Mouse (Mus musculus) left cerebral cortex, adult 18-20 months (tissue): ENCODE data around the gene Nfam1. TPM values are rescaled to one million over a fixed set of nuclear protein-coding genes. Genes with fewer than 3 reads are reported as not detected.

ENCODE experiments used
- DNase-seq, 2 experiments: peaks; one replicate each; pipeline ENCODE4 v3.0.0; 2021 to 2022; ENCODE audit warnings: low spot score in 2 of 2, mixed read lengths in 1 of 2
- microRNA-seq, 2 experiments: library from miRNA; unstranded; fragments of <30 nt; microRNA quantifications; one replicate each; pipeline ENCODE4 v1.2.0; 2021
- total RNA-seq, 2 experiments: library from RNA; stranded (reverse); gene quantifications; 2 replicates each; pipeline ENCODE4 v1.2.3; 2021

Gene Nfam1
- total RNA-seq, 2 experiments from 2014 or later, result 2.4 to 2.6 TPM

- peak; percentile 54 to 56 for DNase-seq
These were observed 70.0 kb downstream of the Nfam1 start for GRCm38 (mm10) chr15:82963090-82963489.

- DNase-seq, result no peak
These were observed 70.6 kb downstream of the Nfam1 start for GRCm38 (mm10) chr15:82962536-82962935.

- DNase-seq, result no peak
These were observed 72.1 kb downstream of the Nfam1 start for GRCm38 (mm10) chr15:82960786-82961561.

GRCm38 (mm10) chr15:82959151-82959550, 74.0 kb downstream of the Nfam1 start:
- DNase-seq, result no peak

GRCm38 (mm10) chr15:82958253-82958701, 74.8 kb downstream of the Nfam1 start:
- peak; percentile 43 to 70 for DNase-seq

GRCm38 (mm10) chr15:82956721-82957120, 76.4 kb downstream of the Nfam1 start:
- DNase-seq, result no peak

- no peak for DNase-seq
These were observed 76.8 kb downstream of the Nfam1 start for GRCm38 (mm10) chr15:82956310-82956709.

- no peak for DNase-seq
These were observed 77.8 kb downstream of the Nfam1 start for GRCm38 (mm10) chr15:82955286-82955685.

- DNase-seq, result no peak
These were observed 79.1 kb downstream of the Nfam1 start for GRCm38 (mm10) chr15:82954034-82954433.

GRCm38 (mm10) chr15:82953096-82953495, 80.0 kb downstream of the Nfam1 start:
- DNase-seq, result no peak

GRCm38 (mm10) chr15:82952292-82952705, 80.8 kb downstream of the Nfam1 start:
- DNase-seq, result no peak

GRCm38 (mm10) chr15:82950246-82950645, 82.9 kb downstream of the Nfam1 start:
- DNase-seq, result no peak

GRCm38 (mm10) chr15:82947431-82947830, 85.7 kb downstream of the Nfam1 start:
- DNase-seq, result no peak

GRCm38 (mm10) chr15:82944479-82945195, 88.5 kb downstream of the Nfam1 start:
- DNase-seq, result no peak

Small RNA genes lying within 50 kb of the gene (microRNA-seq; reads per million reads assigned to microRNA genes)
- 3.0 reads per million in 2 experiments for gene Mir3080

Other genes with a start within 250 kb of the Nfam1 start
- not detected for gene Cyp2d26, start 239.0 kb downstream of the Nfam1 start, total RNA-seq
- gene Tcf20, start 45.4 kb downstream of the Nfam1 start, total RNA-seq, result 100 to 1,000 TPM; 233 to 245 TPM
- 1 to 10 TPM; 9.0 to 9.4 TPM for gene Serhl, start 56.2 kb upstream of the Nfam1 start, total RNA-seq
- gene Rrp7a, start 89.5 kb upstream of the Nfam1 start, total RNA-seq, result 100 to 1,000 TPM; 154 to 189 TPM
- 10 to 100 TPM; 83.2 to 93.1 TPM for gene Poldip3, start 116.1 kb upstream of the Nfam1 start, total RNA-seq
- 10 to 100 TPM; 60.3 to 68.1 TPM for gene Cyb5r3, start 139.3 kb upstream of the Nfam1 start, total RNA-seq
- gene A4galt, start 218.5 kb upstream of the Nfam1 start, total RNA-seq, result 1 to 10 TPM; 5.1 TPM